Mouse (Mus musculus): Measurements from ENCODE around the gene Efcab6. TPM values are rescaled to one million over a fixed set of nuclear protein-coding genes. Genes with fewer than 3 reads are reported as not detected.
A peak's percentile ranks its signal among the peaks of the same experiment; 100 is the strongest.

Gene Efcab6
- polyA plus RNA-seq, 1 experiment from 2014 or later = not detected

DNA sequence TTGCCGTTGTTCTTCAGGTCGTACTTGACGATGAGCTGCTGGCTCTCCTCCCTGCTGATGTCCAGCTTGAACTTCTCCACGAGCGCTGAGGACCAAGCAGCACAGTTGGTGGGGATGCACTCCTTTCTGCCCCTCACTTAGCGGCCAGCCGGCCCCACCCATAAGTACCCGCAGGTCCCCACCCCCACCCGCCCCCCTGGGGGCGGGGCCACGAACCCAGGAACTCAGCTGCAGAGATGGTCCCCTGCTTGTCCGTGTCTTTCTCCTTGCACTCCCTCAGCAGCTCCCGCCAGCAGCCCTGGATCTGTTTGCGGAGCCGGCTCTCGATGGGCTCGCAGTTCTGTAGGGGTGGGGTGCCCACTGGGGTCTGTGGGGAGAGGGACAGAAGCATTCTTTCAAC lies 194.2 kb downstream of the Efcab6 start:
- H3K4me3 ChIP-seq (ENCODE audit: low read depth, low read length) = no peak overlapping the region
- WGBS = 11% methylated on average over 17 of the region's 17 CpGs
- DNase-seq (ENCODE audit: low spot score) (no peak), ATAC-seq (replicated peaks; ENCODE audit: low FRiP score) (no peak)
- H3K9ac ChIP-seq (ENCODE audit: low read depth, low read length) = no peak overlapping the region
- no peaks in the 10 kb centered on the region for H3K9me3 ChIP-seq (ENCODE audit: control insufficient read depth, low read length)
- H3K4me2 ChIP-seq = no peak overlapping the region
- no peaks in the 10 kb centered on the region for H3K4me1 ChIP-seq (replicated peaks; ENCODE audit: control insufficient read depth, insufficient read depth, low read length)
- no peak overlapping the region for H3K27ac ChIP-seq (ENCODE audit: low read depth, low read length)
- no peaks in the 10 kb centered on the region for H3K36me3 ChIP-seq (ENCODE audit: control insufficient read depth, insufficient read depth, low read length)
- peaks cover 3% of the 10 kb centered on the region; the same call in 1 of the 2 replicates for H3K27me3 ChIP-seq (replicated peaks; ENCODE audit: control insufficient read depth, insufficient read depth, low read length)

DNA sequence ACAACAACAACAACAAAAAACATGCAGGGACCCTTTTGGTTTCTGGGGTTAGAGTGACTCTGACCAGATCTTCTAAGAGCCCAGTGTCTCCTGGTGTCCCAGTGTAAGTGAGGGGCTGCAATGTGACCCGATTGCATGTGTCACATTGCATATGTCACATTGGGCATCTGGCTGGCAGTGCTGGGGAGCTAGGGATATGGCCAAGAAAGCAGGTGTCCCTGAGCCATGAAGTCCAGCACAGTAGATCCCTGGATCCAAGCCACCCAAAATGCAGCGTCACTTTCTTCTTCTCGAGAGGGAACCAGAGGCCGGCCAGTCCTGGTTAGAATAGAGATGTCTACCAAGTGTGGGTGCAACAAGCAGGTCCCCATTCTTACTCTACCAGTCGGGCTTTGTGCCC lies 199.6 kb downstream of the Efcab6 start:
- no peaks in the 10 kb centered on the region for H3K36me3 ChIP-seq (ENCODE audit: control insufficient read depth, insufficient read depth, low read length)
- 86% methylated on average over 5 of the region's 5 CpGs for WGBS

DNA sequence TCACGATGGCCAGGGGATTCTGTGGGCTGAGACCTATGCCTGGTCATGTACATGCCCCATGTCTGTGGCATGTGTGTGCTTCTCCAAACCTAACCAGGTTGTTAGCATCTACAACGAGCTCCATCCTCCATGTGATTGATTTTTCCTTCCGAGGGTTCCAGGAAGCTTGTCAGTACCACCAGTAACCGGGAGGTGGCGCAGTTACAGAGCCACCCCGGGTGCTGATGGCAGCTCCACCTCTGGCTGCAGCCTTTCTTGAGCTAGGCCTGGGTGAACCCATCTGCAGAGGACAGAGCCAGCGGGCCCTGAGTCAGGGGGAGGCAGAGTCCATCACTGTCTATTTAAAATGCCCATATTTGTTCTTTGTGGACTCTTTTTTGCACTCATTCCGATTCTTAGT lies 208.1 kb downstream of the Efcab6 start:
- ATAC-seq (replicated peaks; ENCODE audit: low FRiP score) = no peak
- no peaks in the 10 kb centered on the region for H3K9me3 ChIP-seq (ENCODE audit: control insufficient read depth, low read length)
- H3K27ac ChIP-seq (ENCODE audit: low read depth, low read length) = no peak overlapping the region
- no peak overlapping the region for H3K4me3 ChIP-seq (ENCODE audit: low read depth, low read length)
- H3K4me1 ChIP-seq (replicated peaks; ENCODE audit: control insufficient read depth, insufficient read depth, low read length) = no peaks in the 10 kb centered on the region
- DNase-seq (ENCODE audit: low spot score) = peak; percentile 38
- no peak overlapping the region for H3K9ac ChIP-seq (ENCODE audit: low read depth, low read length)
- no peaks in the 10 kb centered on the region for H3K27me3 ChIP-seq (replicated peaks; ENCODE audit: control insufficient read depth, insufficient read depth, low read length)
- 22% methylated on average over 8 of the region's 8 CpGs for WGBS
- H3K4me2 ChIP-seq = no peak overlapping the region
- no peaks in the 10 kb centered on the region for H3K36me3 ChIP-seq (ENCODE audit: control insufficient read depth, insufficient read depth, low read length)

More for the DNA sequence above, 199.6 kb downstream of the Efcab6 start:
- peaks cover 3% of the 10 kb centered on the region; the same call in 1 of the 2 replicates for H3K27me3 ChIP-seq (replicated peaks; ENCODE audit: control insufficient read depth, insufficient read depth, low read length)
- ATAC-seq (replicated peaks; ENCODE audit: low FRiP score) = no peak
- H3K9me3 ChIP-seq (ENCODE audit: control insufficient read depth, low read length) = no peaks in the 10 kb centered on the region
- no peak for DNase-seq (ENCODE audit: low spot score)
- H3K4me1 ChIP-seq (replicated peaks; ENCODE audit: control insufficient read depth, insufficient read depth, low read length) = no peaks in the 10 kb centered on the region
- no peak overlapping the region for H3K4me2 ChIP-seq
- H3K9ac ChIP-seq (ENCODE audit: low read depth, low read length) = no peak overlapping the region
- H3K4me3 ChIP-seq (ENCODE audit: low read depth, low read length) = no peak overlapping the region
- H3K27ac ChIP-seq (ENCODE audit: low read depth, low read length) = no peak overlapping the region

DNA sequence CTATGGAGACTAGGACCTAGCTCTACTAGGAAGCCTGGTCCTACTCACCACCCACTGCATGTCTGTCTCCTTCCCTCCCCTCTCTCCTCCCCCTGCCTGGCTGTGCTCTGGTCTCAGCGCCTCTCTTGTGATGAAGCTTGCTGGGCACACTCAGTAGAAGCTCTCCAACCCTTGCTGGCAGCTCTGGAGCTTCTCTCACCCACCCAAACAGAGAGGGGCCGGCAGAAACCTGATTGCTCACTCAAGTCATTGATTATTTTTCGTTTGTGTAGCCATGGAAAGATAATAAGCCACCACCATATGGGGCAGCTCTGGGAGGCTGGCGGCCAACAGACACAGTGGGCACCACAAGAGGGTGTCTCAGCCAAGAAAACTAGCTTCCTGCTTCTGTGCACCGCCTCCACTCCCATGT lies 211.8 kb downstream of the Efcab6 start:
- Histone ChIP-seq H3K4me2 (no peak overlapping the region), H3K36me3 (ENCODE audit: control insufficient read depth, insufficient read depth, low read length) (no peaks in the 10 kb centered on the region), H3K27ac (ENCODE audit: low read depth, low read length) (no peak overlapping the region), H3K4me1 (replicated peaks; ENCODE audit: control insufficient read depth, insufficient read depth, low read length) (no peaks in the 10 kb centered on the region), H3K4me3 (ENCODE audit: low read depth, low read length) (no peak overlapping the region), H3K9me3 (ENCODE audit: control insufficient read depth, low read length) (no peaks in the 10 kb centered on the region), H3K9ac (ENCODE audit: low read depth, low read length) (no peak overlapping the region), H3K27me3 (replicated peaks; ENCODE audit: control insufficient read depth, insufficient read depth, low read length) (no peaks in the 10 kb centered on the region)
- WGBS = 58% methylated on average over 5 of the region's 5 CpGs
- ATAC-seq (replicated peaks; ENCODE audit: low FRiP score) (no peak), DNase-seq (ENCODE audit: low spot score) (no peak)

DNA sequence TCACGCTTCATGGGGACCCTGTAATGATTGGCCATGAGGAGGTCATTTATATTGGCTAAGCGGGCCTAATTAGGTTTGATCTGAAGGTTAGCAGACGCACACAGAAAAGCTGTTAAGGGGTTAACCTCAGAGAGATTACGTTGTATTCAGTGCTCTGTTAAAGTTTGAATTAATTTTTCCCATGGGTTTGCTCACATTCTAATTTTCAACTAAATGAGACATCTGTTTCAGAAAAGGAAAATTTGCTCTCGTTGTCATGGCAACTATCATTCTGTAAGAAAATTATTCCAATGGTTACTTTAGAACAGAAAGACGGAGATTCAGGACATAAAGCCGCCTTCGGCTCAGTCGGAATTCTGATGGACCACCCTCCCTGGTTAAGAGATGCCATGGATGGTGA lies 217.0 kb downstream of the Efcab6 start:
- H3K27ac ChIP-seq (ENCODE audit: low read depth, low read length) = no peak overlapping the region
- DNase-seq (ENCODE audit: low spot score) (no peak), ATAC-seq (replicated peaks; ENCODE audit: low FRiP score) (no peak)
- H3K4me3 ChIP-seq (ENCODE audit: low read depth, low read length) = no peak overlapping the region
- no peak overlapping the region for H3K9ac ChIP-seq (ENCODE audit: low read depth, low read length)
- H3K36me3 ChIP-seq (ENCODE audit: control insufficient read depth, insufficient read depth, low read length) = no peaks in the 10 kb centered on the region
- H3K4me1 ChIP-seq (replicated peaks; ENCODE audit: control insufficient read depth, insufficient read depth, low read length) = no peaks in the 10 kb centered on the region
- H3K27me3 ChIP-seq (replicated peaks; ENCODE audit: control insufficient read depth, insufficient read depth, low read length) = no peaks in the 10 kb centered on the region
- no peak overlapping the region for H3K4me2 ChIP-seq
- 79% methylated on average over 9 of the region's 9 CpGs for WGBS
- no peaks in the 10 kb centered on the region for H3K9me3 ChIP-seq (ENCODE audit: control insufficient read depth, low read length)

DNA sequence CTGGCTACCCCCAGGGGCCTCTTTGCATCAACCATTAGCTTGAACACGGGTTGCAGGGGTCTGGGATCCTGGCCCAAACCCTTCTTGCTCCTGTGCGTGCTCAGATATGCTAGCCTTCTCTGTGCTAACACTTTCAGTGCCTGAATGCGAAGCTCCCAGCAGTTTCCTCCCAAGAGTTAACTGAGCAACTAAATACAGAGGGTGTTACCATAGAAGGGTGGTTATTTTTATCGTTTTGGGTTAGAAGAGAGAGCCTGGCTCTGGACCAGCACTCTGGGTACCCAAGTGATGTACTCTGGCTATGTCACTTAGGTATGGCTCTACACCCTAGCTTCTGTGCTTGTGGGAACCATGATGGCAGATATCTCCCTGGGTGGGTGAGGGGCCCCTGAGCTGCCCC lies 217.7 kb downstream of the Efcab6 start:
- ATAC-seq (replicated peaks; ENCODE audit: low FRiP score) (no peak), DNase-seq (ENCODE audit: low spot score) (no peak)
- Histone ChIP-seq H3K9me3 (ENCODE audit: control insufficient read depth, low read length) (no peaks in the 10 kb centered on the region), H3K4me1 (replicated peaks; ENCODE audit: control insufficient read depth, insufficient read depth, low read length) (no peaks in the 10 kb centered on the region), H3K4me2 (no peak overlapping the region), H3K27me3 (replicated peaks; ENCODE audit: control insufficient read depth, insufficient read depth, low read length) (no peaks in the 10 kb centered on the region), H3K27ac (ENCODE audit: low read depth, low read length) (no peak overlapping the region), H3K9ac (ENCODE audit: low read depth, low read length) (no peak overlapping the region), H3K4me3 (ENCODE audit: low read depth, low read length) (no peak overlapping the region), H3K36me3 (ENCODE audit: control insufficient read depth, insufficient read depth, low read length) (no peaks in the 10 kb centered on the region)
- 66% methylated on average over 4 of the region's 4 CpGs for whole genome bisulfite sequencing

DNA sequence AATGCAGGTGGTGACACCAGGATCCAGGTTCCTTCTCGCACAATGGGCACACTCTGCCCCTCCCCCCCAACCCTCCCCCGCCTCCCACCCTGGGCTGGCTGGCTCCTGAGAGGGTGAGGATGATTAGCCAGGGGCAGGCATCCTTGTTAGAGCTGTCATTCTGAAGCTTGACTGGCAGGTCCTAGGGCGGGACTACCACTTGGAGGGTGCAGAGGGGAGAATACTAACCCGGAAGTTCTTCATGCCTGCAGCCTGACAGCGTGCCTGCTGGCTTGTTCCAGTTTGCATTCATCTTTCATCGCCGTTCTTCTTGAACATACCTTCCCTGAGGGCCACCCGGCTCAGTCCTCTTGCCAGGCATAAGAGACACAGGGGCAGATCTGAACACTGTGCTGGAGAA lies 218.6 kb downstream of the Efcab6 start:
- no peak overlapping the region for H3K27ac ChIP-seq (ENCODE audit: low read depth, low read length)
- H3K36me3 ChIP-seq (ENCODE audit: control insufficient read depth, insufficient read depth, low read length) = no peaks in the 10 kb centered on the region
- no peak overlapping the region for H3K9ac ChIP-seq (ENCODE audit: low read depth, low read length)
- no peak overlapping the region for H3K4me2 ChIP-seq
- no peak for ATAC-seq (replicated peaks; ENCODE audit: low FRiP score)
- H3K9me3 ChIP-seq (ENCODE audit: control insufficient read depth, low read length) = no peaks in the 10 kb centered on the region
- H3K4me3 ChIP-seq (ENCODE audit: low read depth, low read length) = no peak overlapping the region
- no peaks in the 10 kb centered on the region for H3K27me3 ChIP-seq (replicated peaks; ENCODE audit: control insufficient read depth, insufficient read depth, low read length)
- DNase-seq (ENCODE audit: low spot score) = no peak
- WGBS = 37% methylated on average over 8 of the region's 8 CpGs
- H3K4me1 ChIP-seq (replicated peaks; ENCODE audit: control insufficient read depth, insufficient read depth, low read length) = no peaks in the 10 kb centered on the region

DNA sequence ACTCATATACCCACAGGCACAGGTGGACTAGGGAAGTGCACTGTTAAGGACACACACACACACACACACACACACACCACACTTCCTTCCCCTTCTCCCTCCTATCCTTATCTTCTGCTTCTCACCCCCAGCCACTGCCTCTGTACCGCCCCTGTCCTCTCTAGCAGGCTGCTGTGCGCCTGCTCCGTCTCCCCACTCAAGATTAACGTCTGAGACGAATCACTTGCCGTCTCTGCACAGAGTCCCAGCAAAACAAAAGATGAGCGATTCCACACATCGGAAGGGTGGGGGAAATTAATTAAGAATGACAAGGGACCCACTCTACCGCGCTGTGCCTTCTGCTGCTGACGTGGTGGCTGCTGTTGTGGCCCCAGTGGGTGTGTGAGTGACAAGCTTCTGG lies 219.4 kb downstream of the Efcab6 start:
- Histone ChIP-seq H3K4me3 (ENCODE audit: low read depth, low read length) (no peak overlapping the region), H3K4me1 (replicated peaks; ENCODE audit: control insufficient read depth, insufficient read depth, low read length) (no peaks in the 10 kb centered on the region), H3K9ac (ENCODE audit: low read depth, low read length) (no peak overlapping the region), H3K27ac (ENCODE audit: low read depth, low read length) (no peak overlapping the region), H3K27me3 (replicated peaks; ENCODE audit: control insufficient read depth, insufficient read depth, low read length) (no peaks in the 10 kb centered on the region), H3K4me2 (no peak overlapping the region), H3K36me3 (ENCODE audit: control insufficient read depth, insufficient read depth, low read length) (no peaks in the 10 kb centered on the region), H3K9me3 (ENCODE audit: control insufficient read depth, low read length) (no peaks in the 10 kb centered on the region)
- ATAC-seq (replicated peaks; ENCODE audit: low FRiP score) = no peak
- WGBS = 40% methylated on average over 11 of the region's 11 CpGs
- DNase-seq (ENCODE audit: low spot score) = no peak

DNA sequence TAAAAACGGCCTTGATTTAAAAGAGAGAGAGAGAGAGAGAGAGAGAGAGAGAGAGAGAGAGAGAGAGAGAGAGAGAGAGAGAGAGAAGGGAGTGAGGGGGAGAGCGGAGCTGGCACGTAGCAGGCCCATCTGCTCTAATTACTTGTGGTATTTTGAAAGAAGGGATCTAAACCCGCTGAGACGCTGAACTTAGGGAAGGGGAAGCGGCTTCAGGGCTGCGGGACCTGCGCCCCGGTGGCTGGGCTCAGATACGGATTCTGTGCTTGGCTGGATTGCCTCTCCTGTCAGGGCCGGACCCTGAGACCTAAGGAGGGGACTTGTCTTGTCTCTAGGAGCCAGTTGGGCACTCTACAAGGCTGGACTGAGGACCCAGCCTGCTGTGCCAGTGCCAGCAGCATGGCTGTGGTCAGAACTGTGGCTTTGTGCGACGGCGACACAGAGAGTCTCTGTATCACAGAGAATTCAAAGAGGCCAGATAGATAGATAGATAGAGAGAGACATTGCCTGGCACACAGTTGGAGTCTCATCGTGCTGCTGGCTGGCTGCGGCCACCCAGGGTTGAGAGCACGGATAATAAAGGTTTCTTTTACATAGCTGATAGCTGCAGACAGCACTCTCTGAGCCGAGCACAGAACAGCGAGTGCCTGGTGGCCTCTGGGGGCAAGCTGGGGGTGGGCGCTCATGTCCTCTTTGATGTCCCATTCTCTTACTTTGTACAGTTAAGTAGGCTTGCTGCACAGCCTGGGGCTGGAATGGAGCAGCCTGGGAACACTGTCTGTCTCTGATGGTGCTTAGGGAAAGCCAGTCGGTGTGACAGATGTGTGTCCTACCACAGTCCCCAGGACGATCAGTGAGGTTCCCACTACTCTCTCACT lies 222.0 kb downstream of the Efcab6 start:
- Histone ChIP-seq H3K9me3 (ENCODE audit: control insufficient read depth, low read length) (no peaks in the 10 kb centered on the region), H3K36me3 (ENCODE audit: control insufficient read depth, insufficient read depth, low read length) (no peaks in the 10 kb centered on the region), H3K27ac (ENCODE audit: low read depth, low read length) (no peak overlapping the region), H3K4me1 (replicated peaks; ENCODE audit: control insufficient read depth, insufficient read depth, low read length) (no peaks in the 10 kb centered on the region), H3K4me2 (no peak overlapping the region), H3K27me3 (replicated peaks; ENCODE audit: control insufficient read depth, insufficient read depth, low read length) (no peaks in the 10 kb centered on the region), H3K4me3 (ENCODE audit: low read depth, low read length) (no peak overlapping the region), H3K9ac (ENCODE audit: low read depth, low read length) (no peak overlapping the region)
- ATAC-seq (replicated peaks; ENCODE audit: low FRiP score) (no peak), DNase-seq (ENCODE audit: low spot score) (no peak)
- WGBS = 61% methylated on average over 22 of the region's 22 CpGs
